8 mouse cellular contexts compared by ENCODE assay signal in the genomic region with DNA sequence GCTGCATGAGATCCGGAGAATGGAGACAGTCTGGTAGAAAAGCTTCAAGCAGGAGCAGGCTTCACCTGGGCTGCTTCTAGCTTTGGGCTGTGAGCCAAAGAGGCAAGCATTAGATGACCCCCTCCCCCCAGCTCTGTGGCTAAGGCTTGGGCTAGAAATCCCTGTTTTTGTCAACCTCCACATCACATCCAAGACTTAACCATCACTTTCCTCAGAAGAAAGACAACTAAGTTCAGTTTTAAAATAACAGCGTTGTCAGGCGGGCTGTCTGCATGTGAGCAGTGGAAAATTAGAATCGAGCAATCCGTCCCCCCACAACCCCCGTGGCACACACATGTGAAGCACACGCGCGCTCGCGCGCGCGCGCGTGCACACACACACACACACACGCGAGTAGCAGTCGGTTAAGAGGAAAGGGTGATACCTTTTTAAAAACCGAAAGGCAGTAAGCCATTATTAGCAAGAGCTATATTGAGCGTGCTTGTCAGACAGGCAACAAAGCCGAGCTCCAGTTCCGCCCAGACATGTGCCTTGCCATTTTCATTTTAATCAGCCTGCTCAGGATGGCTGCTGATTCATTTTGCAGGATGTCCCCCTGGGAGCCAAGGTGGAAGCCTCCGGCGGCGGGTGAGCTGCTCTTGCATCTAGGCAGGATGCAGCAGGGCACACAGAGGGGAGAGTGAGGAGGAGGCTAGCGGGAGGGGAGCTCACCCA. TPM values are rescaled to one million over a fixed set of nuclear protein-coding genes. Genes with fewer than 3 reads are reported as not detected.
DNase-seq lines count a peak whose midpoint lies in the region; ATAC-seq and TF ChIP-seq lines count a peak whose summit lies in the region.

No protein-coding gene starts in this region.

- H3K27me3 ChIP-seq in heart, embryonic 12.5 days (replicated peaks) = peaks cover 36% of the 10 kb centered on the region
- H3K27me3 ChIP-seq in lung, postnatal 0 days (replicated peaks; ENCODE audit: insufficient read depth, low read length) = no peaks in the 10 kb centered on the region; the same call in 1 of the 2 replicates

- no peak for TF ChIP-seq CTCF in olfactory bulb, adult 2 months (IDR thresholded peaks at IDR 0.05; ENCODE audit: insufficient read depth, low read depth, low read length)
- no peak for TF ChIP-seq CTCF in lung, postnatal 0 days (IDR thresholded peaks at IDR 0.05)

- H3K36me3 ChIP-seq in heart, embryonic 12.5 days = no peaks in the 10 kb centered on the region
- no peaks in the 10 kb centered on the region for H3K36me3 ChIP-seq in lung, postnatal 0 days (ENCODE audit: insufficient read depth, low read length)

- peak overlapping the region; percentile 37; the same call in 1 of the 2 replicates for H3K9ac ChIP-seq in heart, embryonic 12.5 days
- no peak overlapping the region for H3K9ac ChIP-seq in lung, postnatal 0 days (replicated peaks; ENCODE audit: low read depth)

- peak overlapping the region; percentile 68 for H3K4me2 ChIP-seq in heart, embryonic 12.5 days
- no peak overlapping the region for H3K4me2 ChIP-seq in lung, postnatal 0 days (replicated peaks; ENCODE audit: low read depth, low read length)

- H3K27ac ChIP-seq in heart, embryonic 12.5 days (ENCODE audit: poor library complexity, severe bottlenecking) = no peak overlapping the region
- H3K27ac ChIP-seq in olfactory bulb, adult 2 months (ENCODE audit: insufficient read depth, low read depth, low read length) = peak overlapping the region; percentile 97
- no peak overlapping the region for H3K27ac ChIP-seq in lung, postnatal 0 days (ENCODE audit: low read length)

- WGBS in heart, embryonic 12.5 days = 2% methylated on average over 27 of the region's 27 CpGs
- WGBS in olfactory bulb, adult 2 months = under 1% methylated on average over 27 of the region's 27 CpGs
- 4% methylated on average over 27 of the region's 27 CpGs for WGBS in lung, postnatal 0 days

- 0 out of 2 replicates have a peak, but pooled peaks cover 4% of the 10 kb centered on the region for H3K4me1 ChIP-seq in heart, embryonic 12.5 days (replicated peaks)
- H3K4me1 ChIP-seq in olfactory bulb, adult 2 months (ENCODE audit: control insufficient read depth, insufficient read depth, low read length) = peaks cover 4% of the 10 kb centered on the region
- no peaks in the 10 kb centered on the region for H3K4me1 ChIP-seq in lung, postnatal 0 days (ENCODE audit: insufficient read depth, low read depth, low read length)

- no peak for TF ChIP-seq EP300 in lung, postnatal 0 days (IDR thresholded peaks at IDR 0.05)

- H3K4me3 ChIP-seq in heart, embryonic 12.5 days = peak overlapping the region; percentile 43
- H3K4me3 ChIP-seq in olfactory bulb, adult 2 months (ENCODE audit: insufficient read depth, low read depth, low read length) = peak overlapping the region; percentile 42
- no peak overlapping the region for H3K4me3 ChIP-seq in lung, postnatal 0 days (ENCODE audit: low read depth, low read length)

- H3K9me3 ChIP-seq in heart, embryonic 12.5 days (replicated peaks) = no peaks in the 10 kb centered on the region
- H3K9me3 ChIP-seq in lung, postnatal 0 days (ENCODE audit: low read length) = no peaks in the 10 kb centered on the region

- no peak for ATAC-seq in heart, embryonic 12.5 days (ENCODE audit: insufficient number of reproducible peaks, low FRiP score)
- ATAC-seq in lung, postnatal 0 days = no peak

- DNase-seq in heart, adult 18-20 months = no peak
- peak; percentile 93 to 94 for DNase-seq in cerebellum, postnatal 10 days
- peak; percentile 70 to 80 for DNase-seq in frontal cortex, postnatal 14 days (ENCODE audit: low spot score in 2 of 2)
- DNase-seq in left cerebral cortex, adult 8-10 months (ENCODE audit: low spot score in 2 of 2) = peak; percentile 76 to 83
- no peak for DNase-seq in thymus, postnatal 14 days
- DNase-seq in lung, postnatal 0 days (ENCODE audit: low spot score) = no peak

- TF ChIP-seq POLR2A in olfactory bulb, adult 2 months (IDR thresholded peaks at IDR 0.05; ENCODE audit: insufficient read depth, low read depth, low read length) = peak; percentile 83

RNA-seq across cellular contexts. Expression of a gene that starts 1.0 kb away (rescaled TPM):
- 0.03 and 0.09 TPM in 2 replicates for polyA plus RNA-seq in heart, embryonic 12.5 days (2016; fragmentation: Nextera tagmentation; extraction: Ambion mirVana)
- total RNA-seq in heart, adult 18-20 months (2021) = not detected
- total RNA-seq in left cerebral cortex, adult 8-10 months (2022) = 100 to 1,000 TPM; 214 to 238 (median 221) TPM
- 369 TPM in 1 of 2 replicates, not detected in the other for polyA plus RNA-seq in olfactory bulb, adult 2 months (2012; ENCODE audit: insufficient read depth, insufficient read length, low replicate concordance, missing spikeins)
- not detected in 2 replicates for polyA plus RNA-seq in lung, postnatal 0 days (2015; fragmentation: Nextera tagmentation; extraction: Ambion mirVana)

Comparison
In these comparisons a context has a peak if more than half of its experiments do, and no peak if none do; other contexts are left out.
1. DNase-seq: peak in cerebellum, postnatal 10 days (2 of 2), frontal cortex, postnatal 14 days (2 of 2) and left cerebral cortex, adult 8-10 months (2 of 2); none in heart, adult 18-20 months (0 of 2), thymus, postnatal 14 days (single experiment) and lung, postnatal 0 days (single experiment).
2. RNA of a gene that starts 1.0 kb away (polyA plus RNA-seq): 369 TPM in olfactory bulb, adult 2 months; 0.03 to 0.09 TPM in heart, embryonic 12.5 days and not detected in lung, postnatal 0 days; every median in the first group is over 10 times any median in the second.